Mouse (Mus musculus) liver, postnatal 0 days (tissue): ENCODE measurements around the gene Mgat4d.

ENCODE experiments used
- CTCF ChIP-seq: sonication (generic); IDR thresholded peaks from 2 replicates; pipeline ENCODE4 v1.5.1; 2016; ENCODE audit warnings: antibody characterized with exemption, low read depth
- EP300 ChIP-seq: IDR thresholded peaks from 2 replicates; pipeline ENCODE4 v1.6.1; 2016; ENCODE audit warnings: antibody characterized with exemption, low read depth, mild to moderate bottlenecking

- TF ChIP-seq EP300 = no peak
- TF ChIP-seq CTCF = no peak
Observed at GRCm38 (mm10) chr8:83342076-83342475, 6.2 kb upstream of the Mgat4d start.
